Mouse (Mus musculus): ENCODE data around the gene Gsto1.
"Not testable (repeated sequence)": the region's sequence is repeated elsewhere in the genome, so short reads cannot be mapped to it uniquely, and the experiment has no call there.

Gsto1 gene

DNA sequence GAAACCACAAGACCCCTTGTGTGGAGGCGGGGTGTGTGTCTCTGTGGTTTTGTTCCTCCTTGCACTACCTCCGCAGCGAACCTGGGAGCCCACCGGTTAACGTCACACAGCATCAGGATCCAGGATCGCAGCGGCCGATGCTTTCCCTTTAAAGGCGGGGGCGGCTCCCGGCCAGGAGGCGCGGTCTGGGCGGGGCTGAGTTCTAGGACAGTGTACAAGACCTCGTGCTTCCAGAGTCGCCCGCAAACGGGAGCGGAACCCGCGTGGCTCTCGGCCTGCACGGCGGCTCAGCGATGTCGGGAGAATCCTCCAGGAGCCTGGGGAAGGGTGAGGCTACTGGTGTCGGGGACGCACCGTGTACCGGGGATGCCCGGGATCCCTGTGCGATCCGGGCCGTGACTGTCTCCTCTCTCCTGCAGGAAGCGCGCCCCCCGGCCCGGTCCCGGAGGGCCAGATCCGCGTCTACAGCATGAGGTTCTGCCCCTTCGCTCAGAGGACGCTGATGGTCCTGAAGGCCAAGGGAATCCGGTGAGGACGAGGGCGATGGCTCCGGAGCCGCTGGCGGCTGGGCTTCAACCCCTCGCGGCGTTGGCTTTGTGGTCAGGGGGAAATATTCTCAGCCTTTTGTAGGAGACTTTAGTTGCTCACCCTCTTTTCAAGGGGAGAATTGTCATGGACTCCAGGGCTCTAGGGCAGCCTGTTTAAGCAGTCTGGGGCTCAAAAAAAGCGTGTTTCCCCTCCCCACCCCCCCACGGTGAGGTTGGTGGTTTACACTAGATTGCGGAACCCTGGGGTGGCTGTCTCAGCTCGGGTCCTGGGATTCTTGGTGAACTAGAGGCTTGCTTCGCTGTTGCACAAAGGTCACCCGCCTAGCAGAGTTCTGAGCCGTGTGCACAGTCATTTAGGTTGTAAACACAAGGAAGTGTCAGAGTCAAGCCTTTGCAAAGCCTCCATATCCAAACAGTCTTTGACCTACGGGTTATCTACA, at the start of gene Gsto1:
Gsto1 (plus strand) TSS at position 175 of the 988 bp plus-strand sequence.
- in situ Hi-C loops (cut with MseI, MboI), result no loop called here

DNA sequence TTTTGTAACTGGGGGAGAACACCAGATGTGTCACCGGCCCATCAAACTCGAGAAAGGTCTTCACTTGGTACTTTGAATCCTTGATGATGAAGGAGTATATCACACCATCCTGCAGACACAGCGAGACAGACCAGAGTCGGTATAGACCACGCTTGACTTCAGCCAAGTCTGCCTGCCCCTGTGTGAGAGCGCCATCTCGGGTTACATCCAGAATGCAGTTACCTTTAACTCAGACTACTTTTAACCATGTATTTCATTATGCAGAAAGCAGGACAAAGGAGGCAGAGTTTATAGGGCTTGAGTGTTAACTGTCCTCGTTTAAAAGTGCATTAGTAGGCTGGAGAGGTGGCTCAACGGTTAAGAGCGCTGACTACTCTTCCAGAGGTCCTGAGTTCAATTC, 42.7 kb upstream of the Gsto1 start:
- in situ Hi-C loops (cut with MseI, MboI), result no loop called here

DNA sequence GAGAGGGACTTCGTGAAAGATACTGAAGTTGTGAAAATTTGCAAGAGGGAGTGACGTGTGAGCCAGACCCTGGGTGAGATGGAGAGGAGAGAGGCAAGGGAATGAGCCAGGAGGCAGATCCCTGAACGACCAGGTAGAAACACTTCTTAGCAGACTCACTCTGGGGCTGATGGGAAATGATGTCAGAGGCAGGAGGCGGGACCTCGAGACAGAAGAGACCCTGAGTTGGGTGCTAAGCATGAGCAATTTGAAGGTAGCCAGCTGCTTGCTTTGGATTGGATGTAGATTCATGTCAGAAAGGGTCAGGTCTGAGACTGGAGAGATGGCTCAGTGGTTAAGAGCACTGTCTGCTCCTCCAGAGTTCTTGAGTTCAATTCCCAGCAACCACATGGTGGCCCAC, 40.0 kb upstream of the Gsto1 start:
- in situ Hi-C loops (cut with MseI, MboI), result no loop called here

DNA sequence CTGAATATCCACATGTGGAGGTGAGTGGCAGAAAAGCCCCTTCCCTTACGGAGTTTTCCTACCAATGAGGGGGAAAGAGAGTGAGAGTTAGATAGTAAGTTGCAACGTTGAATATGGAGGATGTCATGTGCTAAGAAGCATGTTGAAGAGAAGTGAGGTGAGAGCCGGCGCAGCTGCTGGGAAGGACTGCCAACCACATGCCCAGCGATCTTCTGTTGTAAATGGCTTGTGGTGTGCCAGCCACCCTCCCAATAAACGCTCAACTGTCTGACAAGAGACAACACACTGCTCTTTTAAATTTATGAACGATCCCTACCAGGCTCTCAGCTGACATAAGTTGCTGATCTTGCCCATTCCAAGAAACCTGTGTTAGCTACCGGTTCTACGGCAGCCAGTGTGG, 37.1 kb upstream of the Gsto1 start:
- in situ Hi-C loops (cut with MseI, MboI), result no loop called here

DNA sequence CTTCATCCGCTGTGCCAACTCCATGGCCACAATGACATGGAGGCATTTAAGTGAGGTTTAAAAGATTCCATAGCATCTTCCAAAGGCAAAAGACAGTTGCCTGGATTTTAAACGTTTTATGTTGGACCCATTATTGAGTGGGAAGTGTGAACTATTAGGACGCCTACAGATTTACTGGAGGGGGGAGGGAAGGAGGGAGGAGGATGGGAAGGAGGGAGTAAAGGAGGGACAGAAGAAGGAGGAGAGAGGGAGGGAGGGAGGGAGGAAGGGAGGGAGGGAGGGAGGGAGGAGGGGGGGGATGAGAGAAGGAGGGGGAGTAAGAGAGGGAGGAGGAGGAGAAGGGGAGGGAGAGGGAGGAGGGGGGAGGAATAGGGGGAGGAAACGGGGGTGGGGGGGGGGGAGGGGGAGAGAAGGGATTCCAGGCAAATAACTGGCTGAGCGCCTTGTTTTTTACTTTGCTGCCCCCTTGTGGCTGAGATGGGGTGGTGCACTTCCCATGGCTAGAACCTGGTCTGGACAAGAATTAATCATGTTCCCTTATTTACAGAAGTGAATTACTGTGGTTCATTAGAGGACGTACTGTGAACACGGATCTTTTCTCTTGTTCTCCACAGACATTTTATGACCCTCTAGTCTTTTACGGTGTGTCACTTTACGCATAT, 33.8 kb upstream of the Gsto1 start:
- in situ Hi-C loops (cut with MseI, MboI), result no loop called here

DNA sequence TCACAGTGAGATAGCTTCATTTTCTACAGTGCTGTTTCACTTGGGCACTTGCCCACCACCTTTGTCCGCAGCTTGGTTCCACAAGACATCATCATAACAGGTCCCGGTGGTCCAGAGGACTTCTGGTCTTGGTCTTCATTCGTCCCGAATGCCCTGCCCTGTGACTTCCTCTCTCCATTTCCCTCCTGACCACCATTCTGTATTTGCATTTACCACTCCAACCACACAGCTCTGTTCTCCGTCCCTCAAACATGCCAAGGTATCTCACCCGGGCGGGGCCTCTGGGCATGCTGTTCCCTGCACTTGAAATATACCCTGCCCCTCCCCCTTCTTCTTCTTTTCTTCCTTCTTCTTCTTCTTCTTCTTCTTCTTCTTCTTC, 33.3 kb upstream of the Gsto1 start:
- in situ Hi-C loops (cut with MseI, MboI), result no loop called here

DNA sequence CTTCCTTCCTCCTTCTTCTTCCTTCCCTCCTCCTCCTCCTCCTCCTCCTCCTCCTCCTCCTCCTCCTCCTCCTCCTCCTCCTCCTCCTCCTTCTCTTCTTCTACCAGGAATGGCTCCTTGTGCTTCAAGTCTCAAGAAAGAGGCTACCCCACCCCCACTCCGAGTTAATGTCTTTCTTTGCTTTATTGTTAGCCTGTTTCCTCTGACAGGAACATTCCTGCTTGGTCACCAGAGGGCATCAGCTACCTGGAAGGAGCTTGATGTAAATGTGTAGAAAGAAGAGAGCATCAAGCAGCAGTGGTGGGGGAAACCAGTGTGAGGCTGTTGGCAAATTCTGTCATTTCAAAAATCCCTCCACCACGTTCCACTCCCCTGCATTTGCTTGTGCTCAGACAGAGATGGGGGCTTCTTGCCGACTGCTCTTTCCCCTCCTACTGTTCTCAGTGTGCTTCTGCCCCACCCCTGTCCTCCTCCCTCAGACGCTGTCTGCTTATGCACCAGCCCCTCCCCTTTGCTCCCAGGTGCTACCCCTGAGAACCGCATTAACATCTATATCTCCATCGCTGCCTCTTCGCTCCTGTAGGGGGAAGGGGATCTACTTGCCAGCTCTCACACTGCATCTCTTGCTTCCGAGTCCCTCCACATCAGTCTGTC, 32.5 kb upstream of the Gsto1 start:
- in situ Hi-C loops (cut with MseI, MboI), result no loop called here

DNA sequence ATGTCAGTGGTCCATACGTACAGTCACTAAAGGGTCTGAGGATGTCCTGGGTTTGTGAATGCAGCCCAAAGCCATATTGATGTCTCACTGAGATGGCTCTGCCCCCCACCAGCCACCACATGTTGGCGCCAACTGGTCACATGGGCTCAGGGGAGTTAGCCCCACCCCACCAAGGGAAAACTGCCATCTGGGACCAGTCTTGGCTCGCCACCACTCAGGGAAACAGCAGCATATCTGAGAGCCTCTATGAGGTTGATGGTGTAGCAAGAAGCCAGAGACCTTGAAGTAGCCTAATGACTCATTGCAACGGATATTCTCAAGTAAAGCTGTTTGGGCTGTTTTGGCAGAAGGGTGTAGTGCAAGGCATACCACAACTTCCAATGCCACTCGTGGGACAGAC, 30.7 kb upstream of the Gsto1 start:
- in situ Hi-C loops (cut with MseI, MboI), result no loop called here

DNA sequence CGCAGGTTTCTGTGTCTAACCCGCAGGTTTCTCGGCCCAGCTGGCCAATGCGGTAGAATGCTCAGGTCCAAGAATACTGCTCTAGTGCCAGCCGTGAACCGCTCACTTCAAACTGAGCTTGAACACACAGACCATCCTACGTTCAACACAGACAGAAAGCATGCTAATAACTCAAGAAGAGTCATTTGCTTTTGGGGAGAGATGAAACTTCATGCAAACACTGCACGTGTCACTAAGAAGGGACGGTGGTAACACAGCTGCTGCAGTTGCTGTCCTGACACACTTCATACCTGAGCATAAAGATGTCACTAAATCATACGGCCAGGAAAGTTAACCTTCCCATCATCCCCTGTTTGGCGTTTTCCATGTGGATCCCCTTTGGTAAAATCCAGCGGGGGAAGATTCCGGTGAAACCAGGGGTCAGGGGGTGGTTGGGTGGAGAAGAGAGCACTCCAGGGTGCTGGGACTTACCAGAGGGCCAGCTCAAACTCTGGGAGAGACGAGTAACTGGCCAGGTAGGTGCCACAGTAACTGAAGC, 24.8 kb upstream of the Gsto1 start:
- in situ Hi-C loops (cut with MseI, MboI), result no loop called here

DNA sequence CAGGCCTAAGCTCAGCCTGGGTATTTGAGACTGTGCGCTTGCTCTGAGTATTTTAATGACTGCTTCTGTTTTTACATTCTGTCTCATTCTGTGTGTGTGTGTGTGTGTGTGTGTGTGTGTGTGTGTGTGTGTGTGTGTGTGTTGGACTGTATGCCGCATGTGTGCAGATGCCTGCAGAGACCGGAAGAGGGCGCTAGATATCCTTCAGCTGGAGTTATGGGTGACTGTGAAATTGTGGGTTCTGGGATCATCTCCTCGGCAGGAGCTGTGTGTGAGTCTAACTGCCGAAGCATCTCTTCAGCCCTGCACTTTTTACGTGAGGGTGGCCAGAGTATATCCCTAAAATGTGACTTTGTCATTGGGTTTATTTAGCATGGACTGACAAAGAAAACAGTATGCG, 23.7 kb upstream of the Gsto1 start:
- in situ Hi-C loops (cut with MseI, MboI), result no loop called here

DNA sequence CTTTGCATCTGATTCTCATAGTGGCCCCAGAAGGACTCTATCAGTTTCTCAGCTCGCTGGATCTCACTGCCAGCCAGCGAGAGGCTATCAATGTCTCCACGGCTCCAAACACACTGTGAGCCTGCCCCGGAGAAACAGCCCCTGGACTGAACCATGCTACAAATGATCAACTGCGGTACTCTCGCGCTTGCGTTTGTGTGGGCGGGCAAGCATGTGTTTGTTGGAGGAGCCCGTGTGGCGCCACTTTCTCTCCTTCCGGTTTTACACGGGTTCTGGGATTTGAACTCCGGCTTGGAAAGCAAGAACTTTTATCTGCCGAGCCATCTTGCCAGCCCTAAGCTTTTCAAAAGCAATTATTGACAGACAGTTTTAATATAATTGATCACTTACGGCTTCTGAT, 22.5 kb upstream of the Gsto1 start:
- in situ Hi-C loops (cut with MseI, MboI), result no loop called here

DNA sequence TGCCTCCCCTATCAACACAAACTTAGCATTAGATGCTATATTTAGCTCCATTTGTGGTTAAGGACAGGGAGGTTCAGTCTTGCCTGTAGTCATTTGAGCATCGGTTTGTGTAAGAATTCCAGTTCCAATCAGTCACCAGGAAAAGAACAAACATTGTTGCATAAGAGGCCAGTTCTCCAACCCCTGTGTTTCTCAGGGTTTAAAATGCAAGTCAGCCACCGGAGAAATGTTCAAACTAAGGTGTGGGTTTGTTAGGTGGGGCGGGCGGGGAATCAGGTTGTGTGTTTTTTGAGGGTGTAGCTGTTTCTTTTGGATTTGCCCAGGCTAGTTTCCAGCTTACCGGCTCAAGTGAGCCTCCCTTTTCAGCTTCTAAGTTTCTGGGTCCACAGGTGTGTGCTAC, 20.2 kb upstream of the Gsto1 start:
- in situ Hi-C loops (cut with MseI, MboI), result no loop called here

DNA sequence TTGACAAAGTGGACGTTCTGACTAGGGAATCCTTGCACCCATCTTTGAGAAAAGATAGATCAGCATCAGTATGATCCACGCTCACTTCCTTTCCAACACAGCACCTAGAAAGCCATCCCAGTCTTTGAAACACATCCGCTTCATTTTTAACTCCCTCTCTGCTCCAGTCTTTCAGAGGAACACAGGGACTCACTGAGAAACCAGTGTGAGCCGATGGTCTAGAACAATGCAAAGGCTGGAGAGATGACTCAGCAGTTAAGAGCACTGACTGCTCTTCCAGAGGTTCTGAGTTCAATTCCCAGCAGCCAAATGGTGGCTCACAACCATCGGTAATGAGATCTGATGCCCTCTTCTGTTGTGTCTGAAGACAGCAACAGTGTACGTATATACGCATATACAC, 19.0 kb upstream of the Gsto1 start:
- in situ Hi-C loops (cut with MseI, MboI), result no loop called here

DNA sequence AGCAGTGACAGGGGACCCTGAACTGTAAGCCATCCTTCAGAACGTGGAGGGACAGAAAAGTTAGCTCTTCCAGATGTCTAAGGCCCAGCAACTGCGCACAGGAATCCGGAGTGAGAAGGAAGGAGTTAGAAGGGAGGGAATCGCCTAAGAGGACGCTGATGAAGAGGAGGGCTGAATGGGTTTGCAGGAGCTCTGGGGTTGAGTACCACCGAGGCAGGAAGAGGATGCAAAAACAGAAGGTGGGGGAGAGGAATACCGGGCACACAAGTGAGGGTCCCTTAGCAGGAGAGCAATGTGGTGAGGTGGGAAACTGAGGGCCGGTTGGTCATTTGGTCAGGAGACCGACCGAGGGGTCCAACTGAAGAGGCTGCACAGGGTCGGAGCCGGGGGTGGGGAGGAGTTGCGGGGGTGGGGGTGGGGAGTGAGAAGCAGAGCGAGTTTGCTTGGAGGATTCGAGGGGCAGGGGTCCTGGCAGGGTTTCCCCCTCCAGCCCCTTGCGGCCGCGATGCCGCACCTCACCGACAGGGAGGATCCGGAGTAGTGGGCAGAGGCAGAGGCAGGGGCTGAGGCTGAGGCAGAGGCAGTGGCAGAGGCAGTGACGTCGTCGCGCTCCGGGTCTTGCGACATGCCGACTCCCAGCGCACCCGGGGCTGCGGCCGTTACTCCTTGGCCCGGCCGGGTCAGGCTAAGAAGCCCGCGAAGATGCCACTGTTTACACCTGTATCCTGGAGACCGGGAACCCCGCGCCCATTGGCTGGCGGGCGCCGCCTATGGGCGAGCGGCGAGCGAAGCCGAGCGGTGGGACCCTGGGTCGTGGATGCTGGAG, 17.9 kb upstream of the Gsto1 start:
- in situ Hi-C loops (cut with MseI, MboI), result no loop called here

DNA sequence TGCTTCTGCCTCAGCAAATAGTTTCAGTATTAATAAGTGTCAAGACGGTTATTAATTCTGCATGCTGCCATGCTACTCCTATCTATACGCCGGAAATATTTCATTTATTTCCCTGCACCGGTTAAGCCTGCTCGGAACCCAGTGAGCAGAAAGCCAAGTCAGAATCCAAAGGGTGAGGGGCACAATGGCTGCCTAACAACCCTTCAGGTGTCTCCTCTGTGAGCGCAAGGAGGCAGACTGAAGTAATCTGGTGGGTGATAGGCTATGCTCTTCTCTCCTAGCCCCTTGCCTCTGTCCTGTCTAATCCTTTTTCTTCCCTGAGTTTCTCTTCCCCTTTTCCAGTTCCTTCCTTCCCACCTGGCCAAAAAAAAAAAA, 17.3 kb upstream of the Gsto1 start:
- in situ Hi-C loops (cut with MseI, MboI), result no loop called here

DNA sequence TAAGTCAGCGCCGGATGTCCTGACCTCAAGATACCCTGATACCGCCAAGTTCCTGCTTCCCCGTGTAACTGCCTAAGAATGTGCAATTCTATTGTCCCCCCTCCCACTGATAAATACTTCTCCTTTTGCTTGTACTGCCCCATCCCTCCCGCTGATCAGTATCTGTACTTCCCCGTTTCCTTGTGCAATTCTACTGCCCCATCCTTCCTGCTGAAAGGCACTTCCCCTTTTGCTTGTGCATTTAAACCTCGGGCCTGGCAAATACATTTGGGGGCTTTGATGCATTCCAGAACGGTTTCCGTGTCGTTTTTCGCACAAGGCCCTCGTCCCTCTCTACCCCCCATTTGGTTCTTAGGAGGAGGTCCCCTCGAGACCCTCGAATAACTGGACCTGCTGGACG, 13.5 kb upstream of the Gsto1 start:
- in situ Hi-C loops (cut with MseI, MboI), result not testable (repeated sequence)

DNA sequence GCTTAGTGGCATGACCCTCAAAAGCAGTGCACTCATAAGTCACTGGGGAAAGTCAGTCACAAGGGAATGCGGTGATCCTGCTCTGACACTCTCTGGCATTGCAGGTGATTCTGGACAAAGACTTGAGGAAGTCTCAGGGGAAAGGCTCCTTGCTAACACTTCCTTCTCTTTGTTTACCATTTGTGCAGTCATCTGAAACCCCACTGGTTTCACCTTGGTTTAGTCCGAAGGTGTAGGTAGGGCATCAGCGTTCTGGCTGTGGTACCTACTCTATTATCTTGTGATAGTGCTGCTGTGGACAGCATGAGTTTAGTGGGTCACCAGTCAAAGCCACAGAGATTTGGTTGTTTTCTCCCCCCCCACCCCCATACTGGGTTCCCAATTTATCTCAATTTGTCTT, 5.0 kb upstream of the Gsto1 start:
- in situ Hi-C loops (cut with MseI, MboI), result no loop called here

DNA sequence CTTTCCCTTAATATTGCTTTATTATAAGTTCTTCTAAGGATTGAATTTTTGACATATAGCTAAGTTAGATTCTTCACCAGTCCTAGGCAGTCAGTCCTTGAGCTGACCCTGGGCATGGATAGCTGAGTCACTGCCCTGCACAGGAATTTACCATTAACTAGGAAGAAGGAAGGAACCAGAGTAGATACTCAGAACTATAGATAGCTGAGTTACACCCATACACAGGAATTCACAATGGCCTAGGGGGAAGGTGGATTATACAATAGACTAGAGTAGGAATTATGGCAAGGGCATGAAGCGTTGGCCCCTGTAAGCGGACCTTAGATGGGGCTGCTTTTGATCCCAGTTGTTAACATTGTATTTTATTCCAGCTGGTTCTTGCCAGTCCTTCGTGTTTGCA, 2.6 kb upstream of the Gsto1 start:
- in situ Hi-C loops (cut with MseI, MboI), result not testable (repeated sequence)

DNA sequence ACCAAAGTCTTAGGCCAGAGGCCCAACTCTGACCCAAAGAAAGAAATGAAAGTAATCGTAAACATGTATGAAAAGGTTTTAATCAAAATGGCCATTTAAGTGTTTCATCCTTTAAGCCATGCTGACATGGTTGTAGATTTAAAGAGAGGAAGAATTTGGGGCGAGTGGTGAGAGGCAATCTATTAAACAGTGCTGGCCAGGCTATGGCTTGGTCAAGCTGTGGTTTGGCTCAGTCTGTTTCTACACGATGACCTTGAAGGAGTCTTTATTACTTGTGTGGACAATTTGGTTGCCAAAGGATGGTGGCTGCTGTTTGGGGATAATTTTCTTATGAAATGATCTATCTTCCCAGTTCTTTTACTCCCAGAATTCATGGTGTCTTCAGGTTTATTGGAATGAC, 1.7 kb upstream of the Gsto1 start:
- in situ Hi-C loops (cut with MseI, MboI), result no loop called here

DNA sequence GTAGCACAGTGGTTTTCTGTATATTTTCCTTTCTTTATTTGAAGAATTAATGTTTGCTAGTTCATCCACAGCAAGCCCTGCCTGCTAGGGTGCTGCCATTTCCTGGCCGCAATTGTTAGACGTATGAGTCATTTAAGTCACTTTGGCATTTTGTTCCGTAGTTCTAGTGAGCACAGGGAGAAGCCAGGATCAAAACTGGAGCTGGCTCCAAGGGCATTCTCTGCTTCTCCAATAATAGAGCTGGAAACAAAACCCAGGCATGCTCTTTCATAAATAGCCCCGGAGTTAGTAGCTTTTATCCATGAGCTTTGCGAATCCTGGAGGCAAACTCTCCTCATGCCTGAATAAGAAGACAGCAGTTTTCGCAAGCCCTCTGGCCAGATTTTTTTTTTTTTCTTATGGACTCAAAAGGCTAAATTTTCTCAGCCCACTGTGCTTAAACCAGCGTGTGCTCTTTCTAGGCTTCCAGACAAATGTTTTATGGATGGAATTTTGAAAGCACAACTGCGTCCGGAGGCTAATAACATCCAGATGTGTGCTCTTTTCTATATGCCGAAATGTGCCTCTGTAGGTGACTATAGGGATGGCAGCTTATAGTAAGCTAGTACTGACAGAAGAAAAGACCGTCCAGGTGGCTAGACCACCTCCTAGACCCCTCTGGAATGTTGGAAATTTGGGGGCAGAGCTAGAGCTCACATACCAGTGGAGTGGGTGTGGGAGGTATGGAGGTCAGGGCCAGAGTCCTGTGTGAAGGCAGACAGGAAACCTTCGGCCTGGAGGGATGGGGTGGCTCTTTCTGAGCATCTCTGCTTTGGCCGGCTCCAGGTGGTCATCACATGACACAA, 597 bp upstream of the Gsto1 start:
- in situ Hi-C loops (cut with MseI, MboI), result no loop called here

Data from mouse trophoblast stem cell (cell line).